Mouse (Mus musculus) ES-Bruce4 (cell line): ENCODE results near the gene Sh3rf3.

Experiments used
- CTCF ChIP-seq: IDR thresholded peaks from one replicate; pipeline ENCODE4 v1.8.1; 2011; ENCODE audit warnings: low read depth, low read length
- EP300 ChIP-seq: IDR thresholded peaks from 2 replicates; pipeline ENCODE4 v1.6.1; 2011; ENCODE audit warnings: low read depth, low read length; ENCODE audit not compliant: insufficient read depth
- POLR2A ChIP-seq: IDR thresholded peaks from one replicate; pipeline ENCODE4 v1.8.1; 2011; ENCODE audit warnings: low read length; ENCODE audit not compliant: insufficient read depth

GRCm38 (mm10) chr10:58802391-58802790 is 10.8 kb upstream of the Sh3rf3 start:
- TF ChIP-seq POLR2A, result no peak
- TF ChIP-seq CTCF, result no peak
- no peak for TF ChIP-seq EP300
